Mouse (Mus musculus): ENCODE data around the gene Medag. TPM values are rescaled to one million over a fixed set of nuclear protein-coding genes. Genes with fewer than 3 reads are reported as not detected.

The Medag gene
- polyA plus RNA-seq, 1 experiment: 0.57 TPM

DNA sequence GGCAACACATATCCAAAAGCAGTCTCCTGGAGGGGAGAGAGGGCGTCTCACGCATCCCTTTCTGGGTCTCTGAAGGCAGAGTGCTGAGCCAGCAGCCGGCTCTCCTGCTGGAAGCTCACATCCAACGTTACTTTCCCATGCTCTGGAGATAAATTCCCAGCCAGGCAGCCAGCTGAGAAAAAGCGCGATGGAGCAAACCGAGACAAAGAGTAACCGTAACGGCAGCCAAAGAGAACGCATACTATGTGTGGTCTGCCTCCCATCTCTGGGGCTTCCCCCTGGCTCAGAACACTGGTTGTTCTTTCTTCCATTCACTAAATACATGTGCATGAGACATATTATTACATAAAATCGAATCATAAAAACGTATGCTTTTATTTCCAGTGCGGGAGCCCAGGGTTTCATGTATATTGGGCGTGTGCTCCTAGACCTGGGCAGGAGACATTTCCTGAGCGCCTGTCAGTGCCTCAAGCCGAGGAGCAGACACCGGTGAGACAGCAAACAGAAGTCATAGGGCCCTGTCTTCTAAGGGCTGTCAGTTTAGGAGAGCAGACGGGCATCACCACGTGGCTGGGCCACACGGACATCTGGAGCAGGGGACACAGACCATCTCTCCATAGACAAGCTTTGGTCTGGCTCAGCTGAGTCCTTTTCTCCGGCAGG lies 42.0 kb upstream of the Medag start:
- Histone ChIP-seq H3K27ac (ENCODE audit: insufficient read depth, low read length) (no peak overlapping the region), H3K36me3 (ENCODE audit: control insufficient read depth, insufficient read depth, low read length) (no peaks in the 10 kb centered on the region), H3K4me3 (ENCODE audit: extremely low read depth, insufficient read depth, insufficient read length) (no peak overlapping the region), H3K4me1 (ENCODE audit: control insufficient read depth, insufficient read depth, insufficient read length) (peaks cover 2% of the 10 kb centered on the region; the same call in 1 of the 2 replicates), H3K27me3 (ENCODE audit: control insufficient read depth, insufficient read depth, low read length) (no peaks in the 10 kb centered on the region)
- TF ChIP-seq POLR2A (IDR thresholded peaks at IDR 0.05; ENCODE audit: low read depth, low read length) (no peak), CTCF (IDR thresholded peaks at IDR 0.05; ENCODE audit: extremely low read depth, insufficient read depth, insufficient read length, insufficient replicate concordance) (no peak)
- WGBS: 80% methylated on average over 21 of the region's 21 CpGs
- no peak for DNase-seq (ENCODE audit: low read depth in 1 of 2, low spot score in 2 of 2)

- DNase-seq (ENCODE audit: low read depth in 1 of 2, low spot score in 2 of 2): no peak
- TF ChIP-seq POLR2A (IDR thresholded peaks at IDR 0.05; ENCODE audit: low read depth, low read length): no peak
- TF ChIP-seq CTCF (IDR thresholded peaks at IDR 0.05; ENCODE audit: extremely low read depth, insufficient read depth, insufficient read length, insufficient replicate concordance): no peak
- Histone ChIP-seq H3K27me3 (ENCODE audit: control insufficient read depth, insufficient read depth, low read length) (no peaks in the 10 kb centered on the region), H3K4me3 (ENCODE audit: extremely low read depth, insufficient read depth, insufficient read length) (no peak overlapping the region), H3K4me1 (ENCODE audit: control insufficient read depth, insufficient read depth, insufficient read length) (peaks cover 2% of the 10 kb centered on the region; the same call in 1 of the 2 replicates), H3K27ac (ENCODE audit: insufficient read depth, low read length) (no peak overlapping the region), H3K36me3 (ENCODE audit: control insufficient read depth, insufficient read depth, low read length) (no peaks in the 10 kb centered on the region)
- 58% methylated on average over 8 of the region's 8 CpGs for WGBS
Observed at GRCm38 (mm10) chr5:149372018-149372417, 39.5 kb upstream of the Medag start.

- H3K4me1 ChIP-seq (ENCODE audit: control insufficient read depth, insufficient read depth, insufficient read length): no peaks in the 10 kb centered on the region; the same call in 1 of the 2 replicates
- no peaks in the 10 kb centered on the region for H3K27me3 ChIP-seq (ENCODE audit: control insufficient read depth, insufficient read depth, low read length)
- H3K4me3 ChIP-seq (ENCODE audit: extremely low read depth, insufficient read depth, insufficient read length): no peak overlapping the region
- TF ChIP-seq CTCF (IDR thresholded peaks at IDR 0.05; ENCODE audit: extremely low read depth, insufficient read depth, insufficient read length, insufficient replicate concordance): no peak
- no peak for TF ChIP-seq POLR2A (IDR thresholded peaks at IDR 0.05; ENCODE audit: low read depth, low read length)
- H3K36me3 ChIP-seq (ENCODE audit: control insufficient read depth, insufficient read depth, low read length): no peaks in the 10 kb centered on the region
- WGBS: 41% methylated on average over 9 of the region's 9 CpGs
- DNase-seq (ENCODE audit: low read depth in 1 of 2, low spot score in 2 of 2): no peak
- H3K27ac ChIP-seq (ENCODE audit: insufficient read depth, low read length): no peak overlapping the region
Observed at GRCm38 (mm10) chr5:149373224-149373623, 38.3 kb upstream of the Medag start.

GRCm38 (mm10) chr5:149374026-149374425 lies 37.5 kb upstream of the Medag start:
- Histone ChIP-seq H3K4me1 (ENCODE audit: control insufficient read depth, insufficient read depth, insufficient read length) (no peaks in the 10 kb centered on the region; the same call in 1 of the 2 replicates), H3K27me3 (ENCODE audit: control insufficient read depth, insufficient read depth, low read length) (no peaks in the 10 kb centered on the region), H3K27ac (ENCODE audit: insufficient read depth, low read length) (no peak overlapping the region), H3K4me3 (ENCODE audit: extremely low read depth, insufficient read depth, insufficient read length) (no peak overlapping the region), H3K36me3 (ENCODE audit: control insufficient read depth, insufficient read depth, low read length) (no peaks in the 10 kb centered on the region)
- peak; percentile 32 to 71 for DNase-seq (ENCODE audit: low read depth in 1 of 2, low spot score in 2 of 2)
- WGBS: 10% methylated on average over 7 of the region's 7 CpGs
- TF ChIP-seq POLR2A (IDR thresholded peaks at IDR 0.05; ENCODE audit: low read depth, low read length): no peak

DNA sequence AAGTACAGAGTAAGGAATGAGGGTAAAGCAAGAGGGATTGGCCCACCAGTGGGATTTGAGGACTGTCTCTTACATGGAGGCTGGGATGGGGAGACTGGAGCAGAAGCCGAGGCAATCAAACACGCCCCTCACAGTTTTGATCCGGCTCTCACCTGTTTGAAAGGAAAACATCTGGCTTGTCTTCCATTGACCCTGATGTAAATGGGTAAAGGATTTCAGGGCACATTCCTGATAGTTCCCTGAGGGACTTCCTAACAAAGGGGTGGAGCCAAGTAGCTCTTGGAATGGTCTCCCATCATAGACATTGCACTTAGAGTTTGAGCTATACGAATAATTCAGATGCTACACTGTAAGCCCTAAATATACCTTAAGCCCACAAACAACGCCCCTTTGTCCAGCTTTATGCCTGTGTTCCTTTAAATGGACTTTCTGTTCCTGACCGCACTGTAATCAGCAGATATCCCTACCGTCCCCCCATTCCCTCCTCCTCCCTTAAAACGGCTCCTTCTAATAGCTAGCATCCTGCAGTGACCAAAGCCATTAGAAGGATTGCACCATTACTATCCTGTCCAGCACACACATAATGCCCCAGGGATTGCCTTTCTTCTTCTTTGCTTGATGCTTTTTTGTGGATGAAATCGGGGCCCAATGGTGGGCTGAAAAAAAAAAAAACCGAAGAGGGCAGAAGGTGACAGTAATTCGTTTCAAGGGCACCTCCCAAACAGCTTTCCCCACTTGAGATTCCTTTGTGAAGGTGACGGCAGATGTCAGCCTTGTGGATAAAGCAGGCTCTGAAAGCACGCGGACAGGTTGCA lies 36.3 kb upstream of the Medag start:
- Histone ChIP-seq H3K27me3 (ENCODE audit: control insufficient read depth, insufficient read depth, low read length) (no peaks in the 10 kb centered on the region), H3K36me3 (ENCODE audit: control insufficient read depth, insufficient read depth, low read length) (no peaks in the 10 kb centered on the region), H3K27ac (ENCODE audit: insufficient read depth, low read length) (no peak overlapping the region), H3K4me1 (ENCODE audit: control insufficient read depth, insufficient read depth, insufficient read length) (no peaks in the 10 kb centered on the region; the same call in 1 of the 2 replicates), H3K4me3 (ENCODE audit: extremely low read depth, insufficient read depth, insufficient read length) (no peak overlapping the region)
- TF ChIP-seq CTCF (IDR thresholded peaks at IDR 0.05; ENCODE audit: extremely low read depth, insufficient read depth, insufficient read length, insufficient replicate concordance): no peak
- TF ChIP-seq POLR2A (IDR thresholded peaks at IDR 0.05; ENCODE audit: low read depth, low read length): no peak
- no peak for DNase-seq (ENCODE audit: low read depth in 1 of 2, low spot score in 2 of 2)
- WGBS: 67% methylated on average over 14 of the region's 14 CpGs

GRCm38 (mm10) chr5:149375889-149376212 lies 35.7 kb upstream of the Medag start:
- 2% methylated on average over 8 of the region's 8 CpGs for WGBS
- H3K4me3 ChIP-seq (ENCODE audit: extremely low read depth, insufficient read depth, insufficient read length): no peak overlapping the region

GRCm38 (mm10) chr5:149376367-149376766 lies 35.2 kb upstream of the Medag start:
- no peak for TF ChIP-seq POLR2A (IDR thresholded peaks at IDR 0.05; ENCODE audit: low read depth, low read length)
- TF ChIP-seq CTCF (IDR thresholded peaks at IDR 0.05; ENCODE audit: extremely low read depth, insufficient read depth, insufficient read length, insufficient replicate concordance): no peak
- Histone ChIP-seq H3K27me3 (ENCODE audit: control insufficient read depth, insufficient read depth, low read length) (no peaks in the 10 kb centered on the region), H3K4me3 (ENCODE audit: extremely low read depth, insufficient read depth, insufficient read length) (no peak overlapping the region), H3K4me1 (ENCODE audit: control insufficient read depth, insufficient read depth, insufficient read length) (no peaks in the 10 kb centered on the region; the same call in 1 of the 2 replicates), H3K27ac (ENCODE audit: insufficient read depth, low read length) (no peak overlapping the region), H3K36me3 (ENCODE audit: control insufficient read depth, insufficient read depth, low read length) (no peaks in the 10 kb centered on the region)
- WGBS: 78% methylated on average over 7 of the region's 7 CpGs
- no peak for DNase-seq (ENCODE audit: low read depth in 1 of 2, low spot score in 2 of 2)

More at GRCm38 (mm10) chr5:149375889-149376212, 35.7 kb upstream of the Medag start:
- H3K27me3 ChIP-seq (ENCODE audit: control insufficient read depth, insufficient read depth, low read length): no peaks in the 10 kb centered on the region
- TF ChIP-seq POLR2A (IDR thresholded peaks at IDR 0.05; ENCODE audit: low read depth, low read length) (no peak), CTCF (IDR thresholded peaks at IDR 0.05; ENCODE audit: extremely low read depth, insufficient read depth, insufficient read length, insufficient replicate concordance) (peak; percentile 89)
- H3K27ac ChIP-seq (ENCODE audit: insufficient read depth, low read length): no peak overlapping the region
- no peaks in the 10 kb centered on the region for H3K36me3 ChIP-seq (ENCODE audit: control insufficient read depth, insufficient read depth, low read length)
- peak; percentile 50 to 73 for DNase-seq (ENCODE audit: low read depth in 1 of 2, low spot score in 2 of 2)
- no peaks in the 10 kb centered on the region; the same call in 1 of the 2 replicates for H3K4me1 ChIP-seq (ENCODE audit: control insufficient read depth, insufficient read depth, insufficient read length)

All from spleen, adult 2 months (tissue).